Mouse (Mus musculus): ENCODE data around the gene Vcp. TPM values are rescaled to one million over a fixed set of nuclear protein-coding genes. Genes with fewer than 3 reads are reported as not detected.

Vcp gene
- total and polyA plus RNA-seq, 2 experiments from 2014 or later = 166 to 438 TPM

- Histone ChIP-seq H3K9ac (replicated peaks; ENCODE audit: low read depth, low read length) (no peak overlapping the region), H3K27ac (ENCODE audit: low read depth) (peak overlapping the region; percentile 54)
- no peak for ATAC-seq (ENCODE audit: insufficient read depth, low read depth)
Observed at GRCm38 (mm10) chr4:42949051-42949675, 51.1 kb downstream of the Vcp start.

DNA sequence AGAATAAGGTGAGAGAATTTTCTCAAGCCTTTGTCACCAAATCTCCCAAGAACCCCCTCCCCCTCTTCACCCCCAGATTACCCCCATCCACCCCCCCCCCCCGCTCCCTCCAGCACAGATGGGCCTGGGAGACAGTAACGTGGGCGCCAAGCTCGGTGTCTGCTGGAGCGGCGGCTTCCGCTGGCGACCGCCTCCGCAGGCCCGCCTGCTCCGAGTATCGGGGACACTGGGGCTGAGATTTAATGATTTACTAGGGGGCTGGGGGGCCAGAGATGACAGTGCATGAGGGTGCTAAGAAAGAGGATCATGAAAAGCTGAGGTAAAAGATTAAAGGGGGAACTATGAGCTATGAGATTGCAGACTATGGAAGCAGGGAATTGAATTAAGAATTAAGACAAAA, 51.8 kb downstream of the Vcp start:
- H3K4me3 ChIP-seq (ENCODE audit: low read depth, low read length) = no peak overlapping the region
- no peak for ATAC-seq (ENCODE audit: insufficient read depth, low read depth)
- no peaks in the 10 kb centered on the region for H3K27me3 ChIP-seq (ENCODE audit: control insufficient read depth, insufficient read depth, low read length)
- no peak overlapping the region for H3K4me2 ChIP-seq (ENCODE audit: low read depth, low read length)
- no peak for TF ChIP-seq EP300 (IDR thresholded peaks at IDR 0.05; ENCODE audit: low read depth)
- TF ChIP-seq CTCF (IDR thresholded peaks at IDR 0.05; ENCODE audit: low read depth) = no peak
- H3K4me1 ChIP-seq (ENCODE audit: control insufficient read depth, insufficient read depth) = peaks cover 20% of the 10 kb centered on the region
- H3K27ac ChIP-seq (ENCODE audit: low read depth) = no peak overlapping the region
- no peaks in the 10 kb centered on the region for H3K36me3 ChIP-seq (replicated peaks; ENCODE audit: control insufficient read depth, insufficient read depth, low read length)
- no peak overlapping the region for H3K9ac ChIP-seq (replicated peaks; ENCODE audit: low read depth, low read length)
- H3K9me3 ChIP-seq (replicated peaks; ENCODE audit: control insufficient read depth, low read length) = no peaks in the 10 kb centered on the region
- WGBS = 43% methylated on average over 13 of the region's 13 CpGs
- DNase-seq (ENCODE audit: low spot score) = no peak

More at GRCm38 (mm10) chr4:42949051-42949675, 51.1 kb downstream of the Vcp start:
- Histone ChIP-seq H3K36me3 (replicated peaks; ENCODE audit: control insufficient read depth, insufficient read depth, low read length) (no peaks in the 10 kb centered on the region), H3K27me3 (ENCODE audit: control insufficient read depth, insufficient read depth, low read length) (no peaks in the 10 kb centered on the region), H3K9me3 (replicated peaks; ENCODE audit: control insufficient read depth, low read length) (no peaks in the 10 kb centered on the region), H3K4me3 (ENCODE audit: low read depth, low read length) (peak overlapping the region; percentile 82), H3K4me1 (ENCODE audit: control insufficient read depth, insufficient read depth) (peaks cover 20% of the 10 kb centered on the region), H3K4me2 (ENCODE audit: low read depth, low read length) (peak overlapping the region; percentile 87)
- TF ChIP-seq CTCF (IDR thresholded peaks at IDR 0.05; ENCODE audit: low read depth) = no peak
- TF ChIP-seq EP300 (IDR thresholded peaks at IDR 0.05; ENCODE audit: low read depth) = no peak
- 8% methylated on average over 14 of the region's 14 CpGs for WGBS
- no peak for DNase-seq (ENCODE audit: low spot score)

DNA sequence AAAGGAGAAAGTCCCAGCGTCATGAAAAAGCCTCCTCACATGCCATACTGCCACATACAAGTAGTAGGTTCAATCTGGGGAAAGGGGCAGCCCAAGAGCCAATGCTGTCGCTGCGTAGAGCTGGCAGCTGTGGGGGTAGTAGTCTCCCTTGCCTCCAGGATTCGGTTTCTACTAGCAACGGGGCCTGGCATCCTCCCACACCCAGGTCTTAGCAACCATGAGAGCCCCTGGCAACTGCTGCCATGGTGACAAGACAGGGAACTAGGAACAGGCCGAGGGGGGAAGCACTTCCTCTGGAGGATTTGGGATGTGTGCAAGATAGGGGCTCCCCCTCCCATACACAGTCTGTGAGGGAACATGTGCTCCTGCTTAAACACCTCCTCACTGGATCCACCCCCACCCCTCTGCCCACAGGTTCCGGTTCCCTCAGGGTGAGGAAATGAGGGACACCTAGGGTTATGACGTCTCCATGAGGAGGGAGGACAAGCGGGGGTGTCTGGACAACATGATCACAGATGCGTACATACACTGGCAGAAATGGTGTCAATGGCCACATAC, 53.5 kb downstream of the Vcp start:
- H3K27ac ChIP-seq (ENCODE audit: low read depth) = no peak overlapping the region
- WGBS = 54% methylated on average over 10 of the region's 10 CpGs
- no peaks in the 10 kb centered on the region for H3K9me3 ChIP-seq (replicated peaks; ENCODE audit: control insufficient read depth, low read length)
- ATAC-seq (ENCODE audit: insufficient read depth, low read depth) (no peak), DNase-seq (ENCODE audit: low spot score) (no peak)
- TF ChIP-seq CTCF (IDR thresholded peaks at IDR 0.05; ENCODE audit: low read depth) = no peak
- TF ChIP-seq EP300 (IDR thresholded peaks at IDR 0.05; ENCODE audit: low read depth) = no peak
- H3K4me3 ChIP-seq (ENCODE audit: low read depth, low read length) = no peak overlapping the region
- no peak overlapping the region for H3K9ac ChIP-seq (replicated peaks; ENCODE audit: low read depth, low read length)
- no peak overlapping the region for H3K4me2 ChIP-seq (ENCODE audit: low read depth, low read length)
- H3K27me3 ChIP-seq (ENCODE audit: control insufficient read depth, insufficient read depth, low read length) = no peaks in the 10 kb centered on the region
- peaks cover 11% of the 10 kb centered on the region for H3K4me1 ChIP-seq (ENCODE audit: control insufficient read depth, insufficient read depth)
- H3K36me3 ChIP-seq (replicated peaks; ENCODE audit: control insufficient read depth, insufficient read depth, low read length) = no peaks in the 10 kb centered on the region

- H3K4me1 ChIP-seq (ENCODE audit: control insufficient read depth, insufficient read depth) = peaks cover 8% of the 10 kb centered on the region
- WGBS = 4% methylated on average over 5 of the region's 5 CpGs
- no peaks in the 10 kb centered on the region for H3K36me3 ChIP-seq (replicated peaks; ENCODE audit: control insufficient read depth, insufficient read depth, low read length)
- TF ChIP-seq CTCF (IDR thresholded peaks at IDR 0.05; ENCODE audit: low read depth) (peak; percentile 65), EP300 (IDR thresholded peaks at IDR 0.05; ENCODE audit: low read depth) (no peak)
- no peak overlapping the region for H3K4me3 ChIP-seq (ENCODE audit: low read depth, low read length)
- H3K27me3 ChIP-seq (ENCODE audit: control insufficient read depth, insufficient read depth, low read length) = no peaks in the 10 kb centered on the region
- no peak overlapping the region for H3K9ac ChIP-seq (replicated peaks; ENCODE audit: low read depth, low read length)
- no peak overlapping the region for H3K27ac ChIP-seq (ENCODE audit: low read depth)
- no peak overlapping the region for H3K4me2 ChIP-seq (ENCODE audit: low read depth, low read length)
- H3K9me3 ChIP-seq (replicated peaks; ENCODE audit: control insufficient read depth, low read length) = no peaks in the 10 kb centered on the region
- ATAC-seq (ENCODE audit: insufficient read depth, low read depth) (no peak), DNase-seq (ENCODE audit: low spot score) (peak; percentile 37)
Observed at GRCm38 (mm10) chr4:42945952-42946351, 54.4 kb downstream of the Vcp start.

- TF ChIP-seq EP300 (IDR thresholded peaks at IDR 0.05; ENCODE audit: low read depth) = no peak
- TF ChIP-seq CTCF (IDR thresholded peaks at IDR 0.05; ENCODE audit: low read depth) = no peak
- no peak overlapping the region for H3K9ac ChIP-seq (replicated peaks; ENCODE audit: low read depth, low read length)
- H3K27ac ChIP-seq (ENCODE audit: low read depth) = no peak overlapping the region
- 81% methylated on average over 3 of the region's 3 CpGs for WGBS
- H3K36me3 ChIP-seq (replicated peaks; ENCODE audit: control insufficient read depth, insufficient read depth, low read length) = no peaks in the 10 kb centered on the region
- no peaks in the 10 kb centered on the region for H3K27me3 ChIP-seq (ENCODE audit: control insufficient read depth, insufficient read depth, low read length)
- no peak overlapping the region for H3K4me3 ChIP-seq (ENCODE audit: low read depth, low read length)
- DNase-seq (ENCODE audit: low spot score) = no peak
- H3K4me1 ChIP-seq (ENCODE audit: control insufficient read depth, insufficient read depth) = peaks cover 2% of the 10 kb centered on the region
- no peaks in the 10 kb centered on the region for H3K9me3 ChIP-seq (replicated peaks; ENCODE audit: control insufficient read depth, low read length)
- no peak overlapping the region for H3K4me2 ChIP-seq (ENCODE audit: low read depth, low read length)
- no peak for ATAC-seq (ENCODE audit: insufficient read depth, low read depth)
Observed at GRCm38 (mm10) chr4:42945445-42945844, 54.9 kb downstream of the Vcp start.

DNA sequence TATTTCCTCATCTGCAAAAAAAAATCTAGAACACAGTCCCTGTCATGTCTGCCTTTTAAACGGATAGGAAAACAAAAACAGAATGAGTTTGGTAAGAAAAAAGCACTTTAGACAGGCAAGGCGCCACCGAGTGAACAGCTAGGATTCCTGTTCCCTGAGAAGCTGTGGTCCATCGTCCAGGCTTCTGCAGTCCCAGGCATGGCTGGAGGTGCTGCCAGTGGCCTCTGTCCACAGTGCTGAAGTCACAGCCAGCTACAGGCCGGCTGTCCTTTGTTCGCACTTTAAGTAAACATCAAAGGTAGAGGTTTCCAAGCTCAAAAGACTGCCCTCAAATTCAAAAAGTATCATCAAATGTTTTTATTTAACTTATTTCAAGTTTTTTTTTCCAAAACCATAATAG, 55.3 kb downstream of the Vcp start:
- DNase-seq (ENCODE audit: low spot score) (peak; percentile 67), ATAC-seq (ENCODE audit: insufficient read depth, low read depth) (no peak)
- Histone ChIP-seq H3K9ac (replicated peaks; ENCODE audit: low read depth, low read length) (no peak overlapping the region), H3K4me1 (ENCODE audit: control insufficient read depth, insufficient read depth) (no peaks in the 10 kb centered on the region), H3K9me3 (replicated peaks; ENCODE audit: control insufficient read depth, low read length) (no peaks in the 10 kb centered on the region), H3K4me3 (ENCODE audit: low read depth, low read length) (no peak overlapping the region), H3K27me3 (ENCODE audit: control insufficient read depth, insufficient read depth, low read length) (no peaks in the 10 kb centered on the region), H3K36me3 (replicated peaks; ENCODE audit: control insufficient read depth, insufficient read depth, low read length) (no peaks in the 10 kb centered on the region), H3K4me2 (ENCODE audit: low read depth, low read length) (no peak overlapping the region), H3K27ac (ENCODE audit: low read depth) (no peak overlapping the region)
- under 1% methylated on average over 6 of the region's 6 CpGs for WGBS
- no peak for TF ChIP-seq EP300 (IDR thresholded peaks at IDR 0.05; ENCODE audit: low read depth)
- no peak for TF ChIP-seq CTCF (IDR thresholded peaks at IDR 0.05; ENCODE audit: low read depth)

All from heart, postnatal 0 days (tissue).